Mouse (Mus musculus): ENCODE measurements around the gene Ggn.

GRCm38 (mm10) chr7:29162294-29162693, 7.7 kb upstream of the Ggn start:
- TF ChIP-seq GATA1 (IDR thresholded peaks at IDR 0.05; ENCODE audit: borderline replicate concordance, low read length) (no peak), FLI1 (IDR thresholded peaks at IDR 0.05; ENCODE audit: low read length) (no peak)

All from megakaryocyte, embryonic 14.5 days (primary cell).